Mouse (Mus musculus): ENCODE data around the gene Gm13124. TPM values are rescaled to one million over a fixed set of nuclear protein-coding genes. Genes with fewer than 3 reads are reported as not detected.
"Not testable (repeated sequence)": the region's sequence is repeated elsewhere in the genome, so short reads cannot be mapped to it uniquely, and the experiment has no call there.

The Gm13124 gene
- total RNA-seq (2014; rRNA removed) (not detected in 2 replicates), polyA plus RNA-seq (2015; fragmentation: Nextera tagmentation; extraction: Ambion mirVana) (not detected in 2 replicates)

DNA sequence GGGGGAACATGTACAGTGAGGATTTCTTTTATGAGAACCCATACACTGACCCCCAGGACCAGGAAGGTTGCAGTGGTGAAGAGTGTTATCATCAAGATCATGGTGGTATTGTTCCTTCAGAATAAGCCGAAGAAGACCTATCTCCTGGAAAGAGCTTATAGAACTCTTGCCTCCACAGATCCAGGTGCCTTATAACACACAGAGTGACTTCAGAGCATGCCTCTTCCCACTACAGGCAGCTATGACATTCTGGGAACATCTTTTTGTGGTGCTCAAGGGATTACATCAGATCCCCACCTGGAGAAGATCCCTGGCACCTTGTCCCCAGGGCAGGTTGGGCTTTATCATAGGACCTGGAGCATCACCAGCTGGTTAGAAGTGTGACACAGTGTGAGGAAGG lies at the start of gene Gm13124:
Gene Gm13124 (minus strand): TSS at position 101 of the 400 bp plus-strand sequence.
- Histone ChIP-seq H3K4me1 (ENCODE audit: insufficient read depth, low read length) (no peaks in the 10 kb centered on the region), H3K9ac (replicated peaks; ENCODE audit: low read length) (no peak within 1 kb of the TSS), H3K9me3 (ENCODE audit: low read length) (peaks cover 17% of the 10 kb centered on the region; the same call in 1 of the 2 replicates), H3K27ac (no peak within 1 kb of the TSS), H3K36me3 (ENCODE audit: insufficient read depth, low read length) (no peaks in the 10 kb centered on the region), H3K4me2 (ENCODE audit: low read depth, low read length) (no peak within 1 kb of the TSS), H3K4me3 (ENCODE audit: low read length) (no peak within 1 kb of the TSS), H3K27me3 (ENCODE audit: insufficient read depth, low read length) (no peaks in the 10 kb centered on the region)
- DNase-seq (ENCODE audit: low spot score) (no peak), ATAC-seq (no peak)
- WGBS = 93% methylated on average over 1 of the region's 1 CpGs
- TF ChIP-seq CTCF (IDR thresholded peaks at IDR 0.05; ENCODE audit: low read depth) = no peak

DNA sequence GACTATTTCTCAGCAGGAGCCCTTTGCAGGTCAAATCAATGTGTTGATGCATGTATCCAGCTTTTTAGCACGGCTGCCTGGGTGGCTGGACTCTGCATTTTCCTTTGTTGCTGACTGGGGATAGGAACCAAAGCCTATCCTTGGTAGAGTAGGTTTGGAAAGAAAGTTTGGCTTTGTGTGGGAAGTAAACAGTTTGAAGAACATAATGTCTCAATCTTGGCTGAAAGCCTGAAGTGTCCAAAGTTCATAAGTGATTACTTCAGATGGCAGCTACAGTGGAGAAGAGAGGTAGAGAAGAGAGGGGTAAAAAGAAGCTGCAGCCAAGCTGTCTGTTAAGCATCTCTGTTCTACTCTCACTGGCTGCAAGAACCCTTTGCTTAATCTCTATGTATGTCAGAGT lies 49.7 kb upstream of the Gm13124 start:
- Histone ChIP-seq H3K36me3 (ENCODE audit: insufficient read depth, low read length) (no peaks in the 10 kb centered on the region), H3K9ac (replicated peaks; ENCODE audit: low read length) (no peak overlapping the region), H3K27ac (no peak overlapping the region), H3K4me3 (ENCODE audit: low read length) (no peak overlapping the region), H3K9me3 (ENCODE audit: low read length) (peaks cover 18% of the 10 kb centered on the region; the same call in 1 of the 2 replicates), H3K4me1 (ENCODE audit: insufficient read depth, low read length) (no peaks in the 10 kb centered on the region), H3K27me3 (ENCODE audit: insufficient read depth, low read length) (no peaks in the 10 kb centered on the region), H3K4me2 (ENCODE audit: low read depth, low read length) (no peak overlapping the region)
- ATAC-seq = no peak
- WGBS = 66% methylated on average over 1 of the region's 1 CpGs
- DNase-seq (ENCODE audit: low spot score) = no peak
- no peak for TF ChIP-seq CTCF (IDR thresholded peaks at IDR 0.05; ENCODE audit: low read depth)

DNA sequence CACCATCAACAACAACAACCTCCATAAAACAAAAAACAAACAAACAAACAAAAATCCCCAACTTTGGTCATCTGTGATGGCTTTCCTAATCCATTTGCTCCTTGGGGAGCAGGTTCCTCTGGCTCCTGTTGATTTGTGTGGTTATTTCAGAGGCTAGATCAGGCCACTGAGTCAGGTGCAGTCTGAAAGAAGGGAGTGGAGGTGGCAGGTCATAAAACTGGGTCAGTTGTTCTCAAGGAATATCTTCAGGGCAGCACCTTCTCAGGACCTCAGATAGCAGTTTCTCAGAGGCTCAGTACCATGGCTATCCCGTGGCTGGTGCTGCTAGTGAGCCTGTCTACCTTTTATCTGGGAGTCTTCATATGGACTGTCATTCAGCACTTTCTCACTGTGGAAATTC lies 48.5 kb upstream of the Gm13124 start, which contains the start of gene Aadacl4:
Gene Aadacl4 (plus strand): TSS at position 301 of the 400 bp plus-strand sequence.
- ATAC-seq = no peak
- Histone ChIP-seq H3K27me3 (ENCODE audit: insufficient read depth, low read length) (no peaks in the 10 kb centered on the region), H3K4me3 (ENCODE audit: low read length) (no peak within 1 kb of the TSS), H3K4me1 (ENCODE audit: insufficient read depth, low read length) (no peaks in the 10 kb centered on the region), H3K9me3 (ENCODE audit: low read length) (peaks cover 15% of the 10 kb centered on the region; the same call in 1 of the 2 replicates), H3K9ac (replicated peaks; ENCODE audit: low read length) (no peak within 1 kb of the TSS), H3K27ac (no peak within 1 kb of the TSS), H3K4me2 (ENCODE audit: low read depth, low read length) (no peak within 1 kb of the TSS), H3K36me3 (ENCODE audit: insufficient read depth, low read length) (no peaks in the 10 kb centered on the region)
- 44% methylated on average over 1 of the region's 1 CpGs for WGBS
- no peak for TF ChIP-seq CTCF (IDR thresholded peaks at IDR 0.05; ENCODE audit: low read depth)
- no peak for DNase-seq (ENCODE audit: low spot score)

DNA sequence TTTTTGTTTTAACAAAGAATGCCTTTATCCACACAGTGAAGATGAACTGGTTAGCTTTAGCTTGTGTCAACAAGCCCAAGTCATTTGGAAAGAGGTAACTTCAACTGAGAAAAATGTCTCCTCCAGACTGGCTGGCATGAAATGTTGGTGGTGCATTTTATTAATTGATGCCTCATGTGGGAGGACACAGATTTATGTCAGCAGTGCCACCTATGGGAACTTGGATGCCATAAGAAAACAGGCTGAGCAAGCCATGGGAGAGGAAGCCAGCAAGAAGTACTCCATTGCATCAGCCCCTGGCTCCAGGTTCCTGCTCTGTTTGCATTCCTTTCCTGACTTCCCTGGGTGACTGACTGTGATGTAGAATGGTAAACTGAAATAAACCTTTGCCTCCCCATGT lies 27.9 kb upstream of the Gm13124 start:
- Histone ChIP-seq H3K27ac (no peak overlapping the region), H3K4me2 (ENCODE audit: low read depth, low read length) (no peak overlapping the region), H3K4me3 (ENCODE audit: low read length) (no peak overlapping the region), H3K9ac (replicated peaks; ENCODE audit: low read length) (no peak overlapping the region), H3K4me1 (ENCODE audit: insufficient read depth, low read length) (no peaks in the 10 kb centered on the region), H3K9me3 (ENCODE audit: low read length) (peaks cover 23% of the 10 kb centered on the region), H3K27me3 (ENCODE audit: insufficient read depth, low read length) (no peaks in the 10 kb centered on the region), H3K36me3 (ENCODE audit: insufficient read depth, low read length) (no peaks in the 10 kb centered on the region)
- no peak for TF ChIP-seq CTCF (IDR thresholded peaks at IDR 0.05; ENCODE audit: low read depth)
- DNase-seq (ENCODE audit: low spot score) (no peak), ATAC-seq (no peak)

DNA sequence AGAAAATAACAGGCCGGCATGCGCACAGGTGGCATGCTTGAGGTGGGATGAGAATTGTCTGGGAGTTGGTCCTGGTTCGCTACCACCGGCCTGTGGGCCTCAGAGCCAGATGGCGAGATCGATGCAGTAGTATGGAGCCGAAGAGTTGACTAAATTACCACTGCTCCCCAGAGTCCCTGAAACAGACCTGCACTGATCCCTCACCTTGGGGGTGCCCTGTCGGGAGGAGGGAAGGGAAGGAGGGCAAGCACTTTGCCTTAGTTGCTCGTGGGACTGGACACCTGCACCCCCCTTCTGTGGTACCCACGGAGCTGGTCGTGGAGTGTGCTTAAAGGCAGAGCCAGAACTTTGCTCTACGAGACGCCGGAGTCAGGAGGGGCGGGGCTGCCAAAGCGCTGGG lies 21.3 kb upstream of the Gm13124 start:
- H3K4me3 ChIP-seq (ENCODE audit: low read length); H3K9ac ChIP-seq (replicated peaks; ENCODE audit: low read length); H3K4me2 ChIP-seq (ENCODE audit: low read depth, low read length); H3K36me3 ChIP-seq (ENCODE audit: insufficient read depth, low read length); H3K27ac ChIP-seq; H3K4me1 ChIP-seq (ENCODE audit: insufficient read depth, low read length); DNase-seq (ENCODE audit: low spot score); ATAC-seq; H3K27me3 ChIP-seq (ENCODE audit: insufficient read depth, low read length): not testable (repeated sequence)
- peaks cover 19% of the 10 kb centered on the region for H3K9me3 ChIP-seq (ENCODE audit: low read length)
- WGBS = 81% methylated on average over 10 of the region's 16 CpGs

DNA sequence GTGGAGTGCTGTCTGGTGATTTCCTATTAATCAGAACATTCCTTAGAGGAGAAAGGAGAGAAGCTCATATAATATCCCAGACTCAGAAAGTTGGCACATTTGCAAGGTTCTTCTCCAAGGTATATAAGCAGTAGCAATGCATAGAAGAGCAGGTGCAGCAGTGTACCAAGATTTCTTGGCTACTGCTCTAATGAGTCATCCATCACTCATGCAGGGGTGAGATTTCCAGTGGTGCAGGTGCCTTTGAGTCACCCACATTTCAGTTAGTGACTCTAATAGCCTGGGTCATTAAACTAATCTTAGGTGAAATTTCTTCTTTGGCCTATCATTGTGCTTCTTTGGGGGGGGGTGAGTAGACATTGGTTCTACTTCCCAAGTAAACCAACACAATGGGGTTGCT lies 2.8 kb upstream of the Gm13124 start:
- Histone ChIP-seq H3K9ac (replicated peaks; ENCODE audit: low read length) (no peak overlapping the region), H3K4me2 (ENCODE audit: low read depth, low read length) (no peak overlapping the region), H3K9me3 (ENCODE audit: low read length) (peaks cover 10% of the 10 kb centered on the region; the same call in 1 of the 2 replicates), H3K4me3 (ENCODE audit: low read length) (no peak overlapping the region), H3K36me3 (ENCODE audit: insufficient read depth, low read length) (no peaks in the 10 kb centered on the region), H3K27ac (no peak overlapping the region), H3K27me3 (ENCODE audit: insufficient read depth, low read length) (no peaks in the 10 kb centered on the region), H3K4me1 (ENCODE audit: insufficient read depth, low read length) (no peaks in the 10 kb centered on the region)
- no peak for TF ChIP-seq CTCF (IDR thresholded peaks at IDR 0.05; ENCODE audit: low read depth)
- DNase-seq (ENCODE audit: low spot score) (no peak), ATAC-seq (no peak)

DNA sequence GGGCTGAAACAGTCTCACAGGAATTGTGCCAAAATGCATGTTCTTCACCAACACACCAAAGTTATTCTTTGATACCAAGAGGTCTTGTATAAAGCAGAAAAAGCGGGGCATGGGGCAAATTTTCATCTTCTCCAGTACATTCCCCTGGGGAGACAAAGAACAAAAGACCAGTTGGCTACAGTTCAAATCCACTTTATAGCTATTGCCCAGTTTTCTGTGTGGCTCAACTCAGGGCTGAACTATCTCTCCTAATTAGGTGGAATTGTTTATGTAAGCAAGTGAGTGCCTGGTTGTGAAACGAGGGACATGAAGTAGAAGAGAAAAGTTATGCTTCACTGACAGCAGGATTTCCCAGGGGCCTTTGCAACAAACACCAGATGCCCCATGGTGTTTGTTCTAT lies 3.7 kb downstream of the Gm13124 start:
- no peak for ATAC-seq

More for the DNA sequence above, 3.7 kb downstream of the Gm13124 start:
- Histone ChIP-seq H3K27me3 (ENCODE audit: insufficient read depth, low read length) (no peaks in the 10 kb centered on the region), H3K9ac (replicated peaks; ENCODE audit: low read length) (no peak overlapping the region), H3K27ac (no peak overlapping the region), H3K9me3 (ENCODE audit: low read length) (peaks cover 29% of the 10 kb centered on the region), H3K36me3 (ENCODE audit: insufficient read depth, low read length) (no peaks in the 10 kb centered on the region), H3K4me3 (ENCODE audit: low read length) (no peak overlapping the region), H3K4me1 (ENCODE audit: insufficient read depth, low read length) (no peaks in the 10 kb centered on the region), H3K4me2 (ENCODE audit: low read depth, low read length) (no peak overlapping the region)
- TF ChIP-seq CTCF (IDR thresholded peaks at IDR 0.05; ENCODE audit: low read depth) = no peak
- WGBS = 59% methylated on average over 2 of the region's 2 CpGs
- DNase-seq (ENCODE audit: low spot score) = no peak

Measured in hindbrain, postnatal 0 days (tissue).